8 mouse cellular contexts compared by ENCODE assay signal in genomic region chr17:47832501-47833028, GRCm38 (mm10). TPM values are rescaled to one million over a fixed set of nuclear protein-coding genes. Genes with fewer than 3 reads are reported as not detected.
DNase-seq lines count a peak whose midpoint lies in the region; ATAC-seq and TF ChIP-seq lines count a peak whose summit lies in the region.

No protein-coding gene starts in this region.

- peaks cover 7% of the 10 kb centered on the region for H3K27me3 ChIP-seq in heart, embryonic 13.5 days (replicated peaks)
- peaks cover 74% of the 10 kb centered on the region for H3K27me3 ChIP-seq in hindbrain, embryonic 13.5 days
- peaks cover 29% of the 10 kb centered on the region for H3K27me3 ChIP-seq in midbrain, embryonic 11.5 days (ENCODE audit: control insufficient read depth, insufficient read depth, low read length)

- H3K4me1 ChIP-seq in heart, embryonic 13.5 days, result peaks cover 53% of the 10 kb centered on the region
- peaks cover 38% of the 10 kb centered on the region for H3K4me1 ChIP-seq in hindbrain, embryonic 13.5 days (replicated peaks)
- H3K4me1 ChIP-seq in midbrain, embryonic 11.5 days (ENCODE audit: control insufficient read depth, insufficient read depth, low read length), result peaks cover 21% of the 10 kb centered on the region

- whole genome bisulfite sequencing in heart, embryonic 13.5 days, result 6% methylated on average over 17 of the region's 17 CpGs
- WGBS in hindbrain, embryonic 13.5 days, result 2% methylated on average over 16 of the region's 17 CpGs
- under 1% methylated on average over 17 of the region's 17 CpGs for WGBS in midbrain, embryonic 11.5 days

- no peak for TF ChIP-seq CTCF in brain, embryonic 14.5 days (IDR thresholded peaks at IDR 0.05; ENCODE audit: borderline replicate concordance, extremely low read depth, insufficient read depth, insufficient read length)

- peak overlapping the region; percentile 89 for H3K4me3 ChIP-seq in heart, embryonic 13.5 days
- peak overlapping the region; percentile 53 for H3K4me3 ChIP-seq in hindbrain, embryonic 13.5 days
- H3K4me3 ChIP-seq in midbrain, embryonic 11.5 days (ENCODE audit: low read depth, low read length), result peak overlapping the region; percentile 61

- H3K9ac ChIP-seq in heart, embryonic 13.5 days, result peak overlapping the region; percentile 94
- H3K9ac ChIP-seq in hindbrain, embryonic 13.5 days, result peak overlapping the region; percentile 72
- H3K9ac ChIP-seq in midbrain, embryonic 11.5 days (ENCODE audit: low read length), result peak overlapping the region; percentile 74

- no peak for TF ChIP-seq POLR2A in brain, embryonic 14.5 days (IDR thresholded peaks at IDR 0.05; ENCODE audit: borderline replicate concordance, extremely low read depth, insufficient read depth, insufficient read length, poor library complexity, severe bottlenecking)

- H3K9me3 ChIP-seq in heart, embryonic 13.5 days, result no peaks in the 10 kb centered on the region
- H3K9me3 ChIP-seq in hindbrain, embryonic 13.5 days, result no peaks in the 10 kb centered on the region
- H3K9me3 ChIP-seq in midbrain, embryonic 11.5 days (ENCODE audit: control insufficient read depth, low read length), result no peaks in the 10 kb centered on the region

- H3K27ac ChIP-seq in heart, embryonic 13.5 days (replicated peaks), result peak overlapping the region; percentile 90
- H3K27ac ChIP-seq in hindbrain, embryonic 13.5 days, result peak overlapping the region; percentile 35; the same call in 1 of the 2 replicates
- H3K27ac ChIP-seq in midbrain, embryonic 11.5 days (ENCODE audit: low read depth, low read length), result no peak overlapping the region

- H3K36me3 ChIP-seq in heart, embryonic 13.5 days, result peaks cover 28% of the 10 kb centered on the region
- no peaks in the 10 kb centered on the region for H3K36me3 ChIP-seq in hindbrain, embryonic 13.5 days
- no peaks in the 10 kb centered on the region for H3K36me3 ChIP-seq in midbrain, embryonic 11.5 days (ENCODE audit: control insufficient read depth, insufficient read depth, low read length)

- intact Hi-C loops in heart, postnatal 36 days (cut with DNase I), result no loop called here

- peak; percentile 22; the same call in 1 of the 2 replicates for ATAC-seq in heart, embryonic 13.5 days (ENCODE audit: extremely low read depth, insufficient number of reproducible peaks, low FRiP score, low TSS enrichment)
- ATAC-seq in hindbrain, embryonic 13.5 days (ENCODE audit: low FRiP score), result peak; percentile 57; the same call in 1 of the 2 replicates
- peak; percentile 65 for ATAC-seq in midbrain, embryonic 11.5 days (ENCODE audit: low FRiP score)

- H3K4me2 ChIP-seq in heart, embryonic 13.5 days, result peak overlapping the region; percentile 88
- H3K4me2 ChIP-seq in hindbrain, embryonic 13.5 days, result peak overlapping the region; percentile 88
- H3K4me2 ChIP-seq in midbrain, embryonic 11.5 days, result peak overlapping the region; percentile 99

- DNase-seq in heart, postnatal 36 days, result no peak
- peak; percentile 33 for DNase-seq in brain, embryonic 14.5 days (ENCODE audit: low read depth)
- peak; percentile 93 for DNase-seq in midbrain, embryonic 11.5 days (ENCODE audit: low spot score, missing footprints)
- no peak for DNase-seq in cerebellum, adult 11 months
- no peak for DNase-seq in cerebellum, adult 18-20 months
- no peak for DNase-seq in gastrocnemius, adult 8-10 months (ENCODE audit: low spot score in 2 of 2)

RNA-seq across cellular contexts. Expression of gene Mdfi, which starts 1.9 kb away (rescaled TPM):
- 11.9 and 12.5 TPM in 2 replicates for polyA plus RNA-seq in heart, embryonic 13.5 days (2015; fragmentation: Nextera tagmentation; extraction: Ambion mirVana)
- 1 to 10 TPM in 1 of 2 experiments, under 1 TPM in 1; 0.81 to 3.1 TPM for total RNA-seq in heart, postnatal 36 days (2021)
- polyA plus RNA-seq in brain, embryonic 14.5 days (2012; rRNA removed), result 35.8 and 37.8 TPM in 2 replicates
- polyA plus RNA-seq in hindbrain, embryonic 13.5 days (2015; fragmentation: Nextera tagmentation; extraction: Ambion mirVana), result 2.9 and 3.7 TPM in 2 replicates
- 24.7 and 25.7 TPM in 2 replicates for polyA plus RNA-seq in midbrain, embryonic 11.5 days (2014; fragmentation: Nextera tagmentation; extraction: Ambion mirVana)
- 1 to 10 TPM in 1 of 4 experiments, under 1 TPM in 3; 0.32 to 1.4 (median 0.55) TPM for total RNA-seq in gastrocnemius, adult 8-10 months (2022)

Comparison
In these comparisons a context has a peak if more than half of its experiments do, and no peak if none do; other contexts are left out.
1. DNase-seq: peak in brain, embryonic 14.5 days (single experiment) and midbrain, embryonic 11.5 days (single experiment); none in heart, postnatal 36 days (0 of 2), cerebellum, adult 11 months (single experiment), cerebellum, adult 18-20 months (0 of 2) and gastrocnemius, adult 8-10 months (0 of 2).
2. Peak in every context shown above with its lines, with median percentiles within 50 percentile points of each other: ATAC-seq, H3K4me2 ChIP-seq, H3K4me3 ChIP-seq and H3K9ac ChIP-seq.